Mouse (Mus musculus) frontal cortex, postnatal 10 days (tissue): ENCODE results near the gene Gm9837.

Experiments
- DNase-seq, 2 experiments: peaks; one replicate each; pipeline ENCODE4 v3.0.0; 2022; ENCODE audit warnings: low spot score in 2 of 2, mixed read lengths in 1 of 2

The Gm9837 gene

GRCm38 (mm10) chr11:53486822-53487594 is 16.7 kb upstream of the Gm9837 start:
- no peak for DNase-seq

GRCm38 (mm10) chr11:53486351-53486750 is 16.1 kb upstream of the Gm9837 start:
- no peak for DNase-seq

- no peak for DNase-seq
These were observed 15.4 kb upstream of the Gm9837 start for GRCm38 (mm10) chr11:53485719-53486118.

- DNase-seq, result no peak
These were observed 13.0 kb upstream of the Gm9837 start for GRCm38 (mm10) chr11:53483159-53483891.

- no peak for DNase-seq
These were observed 10.9 kb upstream of the Gm9837 start for GRCm38 (mm10) chr11:53481088-53481730.

GRCm38 (mm10) chr11:53479783-53480301 is 9.6 kb upstream of the Gm9837 start, which contains the start of the genes Gm9945 and Sowaha:
Gene Gm9945 (plus strand): TSS chr11:53480166.
Gene Sowaha (minus strand): TSS chr11:53480274.
- peak in 1 of 2 experiments; percentile 55 for DNase-seq

- peak in 1 of 2 experiments; percentile 33 for DNase-seq
These were observed 9.0 kb upstream of the Gm9837 start for GRCm38 (mm10) chr11:53479171-53479782.

GRCm38 (mm10) chr11:53478383-53479170 is 8.3 kb upstream of the Gm9837 start:
- DNase-seq, result peak in 1 of 2 experiments; percentile 30

GRCm38 (mm10) chr11:53477833-53478232 is 7.6 kb upstream of the Gm9837 start:
- DNase-seq, result no peak

- no peak for DNase-seq
These were observed 5.3 kb upstream of the Gm9837 start for GRCm38 (mm10) chr11:53475620-53476019.

GRCm38 (mm10) chr11:53472709-53473108 is 2.4 kb upstream of the Gm9837 start:
- no peak for DNase-seq

GRCm38 (mm10) chr11:53469294-53469967 is 848 bp downstream of the Gm9837 start:
- peak in 1 of 2 experiments; percentile 54 for DNase-seq

- DNase-seq, result peak; percentile 71 to 83
These were observed 3.9 kb downstream of the Gm9837 start for GRCm38 (mm10) chr11:53466231-53466971.

- DNase-seq, result peak in 1 of 2 experiments; percentile 36
These were observed 6.5 kb downstream of the Gm9837 start for GRCm38 (mm10) chr11:53463551-53464424.

GRCm38 (mm10) chr11:53461727-53462126 is 8.6 kb downstream of the Gm9837 start:
- no peak for DNase-seq

GRCm38 (mm10) chr11:53460192-53460591 is 10.1 kb downstream of the Gm9837 start:
- no peak for DNase-seq

GRCm38 (mm10) chr11:53458996-53459395 is 11.3 kb downstream of the Gm9837 start:
- DNase-seq, result no peak

GRCm38 (mm10) chr11:53457372-53457954 is 12.8 kb downstream of the Gm9837 start:
- DNase-seq, result no peak
